12 mouse cellular contexts compared by ENCODE assay signal in the genomic region with DNA sequence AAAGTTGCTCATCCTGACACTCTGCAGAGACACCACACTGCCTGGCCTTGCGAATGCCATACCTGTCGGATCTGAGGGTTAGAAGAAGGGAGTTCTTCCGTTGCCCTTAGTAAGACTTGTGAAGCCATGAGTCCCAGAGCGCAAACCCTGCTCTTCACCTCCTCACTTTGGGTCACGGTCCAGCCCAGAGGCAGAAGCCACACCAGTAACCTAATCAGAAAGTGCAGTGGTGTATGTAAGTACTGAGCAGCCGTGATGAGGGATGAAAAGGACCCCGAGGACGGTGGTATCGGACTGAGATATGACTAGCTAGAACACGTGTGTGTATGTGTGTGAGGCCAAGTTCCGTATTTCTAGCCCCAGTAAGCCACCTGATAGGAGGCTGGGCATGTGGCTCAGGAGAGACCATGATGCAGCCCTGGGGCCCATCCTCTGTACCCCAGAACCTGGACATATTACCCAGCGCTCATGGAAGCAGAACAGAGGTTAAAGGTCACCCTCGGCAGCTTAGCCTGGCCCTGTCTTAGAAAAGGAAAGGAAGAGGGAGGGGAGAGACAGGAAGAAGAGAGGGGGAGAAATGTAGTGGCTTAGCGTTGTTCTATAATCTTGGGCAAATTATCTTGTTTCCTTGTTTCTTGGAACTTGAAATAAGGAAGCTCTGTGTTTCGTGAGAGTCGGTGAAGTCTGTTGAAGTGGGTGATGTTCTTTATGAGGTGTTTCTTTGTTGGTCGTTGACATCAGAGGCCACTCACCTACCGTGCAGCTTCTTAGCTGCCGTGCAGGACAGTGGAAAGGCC. TPM values are rescaled to one million over a fixed set of nuclear protein-coding genes. Genes with fewer than 3 reads are reported as not detected.
DNase-seq lines count a peak whose midpoint lies in the region; ATAC-seq and TF ChIP-seq lines count a peak whose summit lies in the region.
"Had no signal": no experiment of that assay in that cellular context is flagged by ENCODE, and none has a peak within 500 bp of the region (broad histone marks: within the 10 kb centered on the region; RNA-seq: fewer than 3 reads in every experiment).

No protein-coding gene starts in this region.

- H3K4me2 ChIP-seq in forebrain, embryonic 13.5 days = no peak overlapping the region
- no peak overlapping the region for H3K4me2 ChIP-seq in forebrain, embryonic 11.5 days (ENCODE audit: low read depth, low read length, severe bottlenecking)
- no peak overlapping the region; the same call in 1 of the 2 replicates for H3K4me2 ChIP-seq in lung, embryonic 14.5 days
- H3K4me2 ChIP-seq in lung, postnatal 0 days (replicated peaks; ENCODE audit: low read depth, low read length) = no peak overlapping the region
- H3K4me2 ChIP-seq: hindbrain, embryonic 12.5 days; midbrain, embryonic 15.5 days had no signal

- no peak for DNase-seq in forebrain, embryonic 11.5 days (ENCODE audit: low spot score)
- no peak for DNase-seq in lung, embryonic 14.5 days
- no peak for DNase-seq in lung, postnatal 0 days (ENCODE audit: low spot score)
- no peak for DNase-seq in urinary bladder, postnatal 10 days (ENCODE audit: low spot score)
- no peak for DNase-seq in gastrocnemius, adult 18-20 months (ENCODE audit: low spot score)
- DNase-seq: forebrain, postnatal 0 days; left cerebral cortex, postnatal 4 days had no signal

- H3K36me3 ChIP-seq in forebrain, embryonic 13.5 days (ENCODE audit: poor library complexity, severe bottlenecking) = peaks cover 42% of the 10 kb centered on the region
- no peaks in the 10 kb centered on the region; the same call in 1 of the 2 replicates for H3K36me3 ChIP-seq in forebrain, embryonic 11.5 days (ENCODE audit: control insufficient read depth, insufficient read depth, low read length)
- peaks cover 32% of the 10 kb centered on the region for H3K36me3 ChIP-seq in lung, embryonic 14.5 days (ENCODE audit: insufficient read depth)
- peaks cover 3% of the 10 kb centered on the region; the same call in 1 of the 2 replicates for H3K36me3 ChIP-seq in lung, postnatal 0 days (ENCODE audit: insufficient read depth, low read length)
- H3K36me3 ChIP-seq in megakaryocyte, embryonic 14.5 days (replicated peaks; ENCODE audit: low read length) = peaks cover 80% of the 10 kb centered on the region

- TF ChIP-seq EP300 in lung, postnatal 0 days (IDR thresholded peaks at IDR 0.05) = no peak

- ATAC-seq in forebrain, embryonic 13.5 days = no peak
- no peak for ATAC-seq in forebrain, embryonic 11.5 days (replicated peaks; ENCODE audit: low FRiP score)
- ATAC-seq in lung, embryonic 14.5 days (ENCODE audit: insufficient read depth) = no peak
- no peak for ATAC-seq in lung, postnatal 0 days
- ATAC-seq in granulocyte monocyte progenitor cell, adult 5-6 weeks (replicated peaks; ENCODE audit: poor library complexity, severe bottlenecking) = peak; percentile 53
- ATAC-seq: forebrain, postnatal 0 days; midbrain, embryonic 15.5 days had no signal

- 86% methylated on average over 19 of the region's 19 CpGs for WGBS in forebrain, embryonic 13.5 days
- WGBS in forebrain, embryonic 11.5 days = 83% methylated on average over 19 of the region's 19 CpGs
- WGBS in lung, embryonic 14.5 days = 60% methylated on average over 19 of the region's 19 CpGs
- WGBS in lung, postnatal 0 days = 67% methylated on average over 19 of the region's 19 CpGs

- H3K4me1 ChIP-seq in forebrain, embryonic 13.5 days = peaks cover 3% of the 10 kb centered on the region; the same call in 1 of the 2 replicates
- H3K4me1 ChIP-seq in forebrain, embryonic 11.5 days (replicated peaks; ENCODE audit: control insufficient read depth, insufficient read depth, low read length) = no peaks in the 10 kb centered on the region
- H3K4me1 ChIP-seq in lung, embryonic 14.5 days (ENCODE audit: insufficient read depth) = peaks cover 24% of the 10 kb centered on the region
- peaks cover 24% of the 10 kb centered on the region; the same call in 1 of the 2 replicates for H3K4me1 ChIP-seq in lung, postnatal 0 days (ENCODE audit: insufficient read depth, low read depth, low read length)
- peaks cover 83% of the 10 kb centered on the region for H3K4me1 ChIP-seq in megakaryocyte, embryonic 14.5 days

- no peaks in the 10 kb centered on the region for H3K27me3 ChIP-seq in forebrain, embryonic 13.5 days
- H3K27me3 ChIP-seq in forebrain, embryonic 11.5 days (ENCODE audit: control insufficient read depth, insufficient read depth, low read length) = no peaks in the 10 kb centered on the region
- no peaks in the 10 kb centered on the region for H3K27me3 ChIP-seq in lung, embryonic 14.5 days (ENCODE audit: insufficient read depth, low read length)
- no peaks in the 10 kb centered on the region for H3K27me3 ChIP-seq in lung, postnatal 0 days (replicated peaks; ENCODE audit: insufficient read depth, low read length)
- H3K27me3 ChIP-seq in megakaryocyte, embryonic 14.5 days (replicated peaks) = no peaks in the 10 kb centered on the region
- H3K27me3 ChIP-seq: hindbrain, embryonic 12.5 days; midbrain, embryonic 15.5 days had no signal

- H3K9ac ChIP-seq in forebrain, embryonic 13.5 days = 0 out of 2 replicates have a peak overlapping the region, but pooled peaks have one; percentile 5
- no peak overlapping the region for H3K9ac ChIP-seq in forebrain, embryonic 11.5 days (ENCODE audit: low read length)
- H3K9ac ChIP-seq in lung, embryonic 14.5 days = no peak overlapping the region
- H3K9ac ChIP-seq in lung, postnatal 0 days (replicated peaks; ENCODE audit: low read depth) = no peak overlapping the region
- H3K9ac ChIP-seq: forebrain, postnatal 0 days; hindbrain, embryonic 12.5 days; midbrain, embryonic 15.5 days had no signal

- TF ChIP-seq CTCF in lung, embryonic 14.5 days (IDR thresholded peaks at IDR 0.05; ENCODE audit: low read depth) = no peak
- TF ChIP-seq CTCF in lung, postnatal 0 days (IDR thresholded peaks at IDR 0.05) = no peak

- no peak overlapping the region for H3K4me3 ChIP-seq in forebrain, embryonic 13.5 days
- no peak overlapping the region for H3K4me3 ChIP-seq in forebrain, embryonic 11.5 days (ENCODE audit: low read depth, low read length)
- no peak overlapping the region for H3K4me3 ChIP-seq in lung, embryonic 14.5 days (ENCODE audit: low read depth, low read length)
- no peak overlapping the region for H3K4me3 ChIP-seq in lung, postnatal 0 days (ENCODE audit: low read depth, low read length)
- peak overlapping the region; percentile 82 for H3K4me3 ChIP-seq in megakaryocyte, embryonic 14.5 days (replicated peaks)
- H3K4me3 ChIP-seq: hindbrain, embryonic 12.5 days; midbrain, embryonic 15.5 days had no signal

- H3K9me3 ChIP-seq in forebrain, embryonic 13.5 days (replicated peaks) = no peaks in the 10 kb centered on the region
- no peaks in the 10 kb centered on the region for H3K9me3 ChIP-seq in forebrain, embryonic 11.5 days (ENCODE audit: control insufficient read depth, low read length)
- H3K9me3 ChIP-seq in lung, embryonic 14.5 days (ENCODE audit: low read depth, low read length) = no peaks in the 10 kb centered on the region
- no peaks in the 10 kb centered on the region for H3K9me3 ChIP-seq in lung, postnatal 0 days (ENCODE audit: low read length)
- H3K9me3 ChIP-seq in megakaryocyte, embryonic 14.5 days = no peaks in the 10 kb centered on the region
- H3K9me3 ChIP-seq: hindbrain, embryonic 12.5 days; midbrain, embryonic 15.5 days had no signal

- H3K27ac ChIP-seq in forebrain, embryonic 13.5 days = no peak overlapping the region
- no peak overlapping the region for H3K27ac ChIP-seq in forebrain, embryonic 11.5 days (ENCODE audit: low read depth, low read length)
- H3K27ac ChIP-seq in lung, embryonic 14.5 days (ENCODE audit: low read depth) = peak overlapping the region; percentile 96
- H3K27ac ChIP-seq in lung, postnatal 0 days (ENCODE audit: low read length) = no peak overlapping the region
- H3K27ac ChIP-seq: hindbrain, embryonic 12.5 days; midbrain, embryonic 15.5 days had no signal

RNA-seq across cellular contexts. Expression of a gene that starts 43.5 kb away (rescaled TPM):
- polyA plus RNA-seq in forebrain, embryonic 13.5 days (2015; fragmentation: Nextera tagmentation; extraction: Ambion mirVana) = 2.8 and 3.9 TPM in 2 replicates
- polyA plus RNA-seq in forebrain, embryonic 11.5 days (2014; fragmentation: Nextera tagmentation; extraction: Ambion mirVana) = 3.1 and 3.4 TPM in 2 replicates
- polyA plus RNA-seq in lung, embryonic 14.5 days (2014; fragmentation: Nextera tagmentation; extraction: Ambion mirVana) = 3.3 and 3.4 TPM in 2 replicates
- polyA plus RNA-seq in lung, postnatal 0 days (2015; fragmentation: Nextera tagmentation; extraction: Ambion mirVana) = 3.3 and 4.2 TPM in 2 replicates
- total RNA-seq in granulocyte monocyte progenitor cell, adult 5-6 weeks (2014; fragmentation: Nextera tagmentation) = 5.9 and 7.6 TPM in 2 replicates
- total RNA-seq in granulocyte monocyte progenitor cell, adult 5-6 weeks (2017) = 3.4 and 6.4 TPM in 2 replicates
- polyA plus RNA-seq in megakaryocyte, embryonic 14.5 days (2012; ENCODE audit: insufficient read depth, low replicate concordance) = 1.7 and 2.1 TPM in 2 replicates
- 1 to 10 TPM; 4.7 to 5.2 TPM for total RNA-seq in gastrocnemius, adult 18-20 months (2021)

RNA-seq across cellular contexts. Expression of a gene that starts 55.4 kb away (rescaled TPM):
- polyA plus RNA-seq in forebrain, embryonic 13.5 days (2015; fragmentation: Nextera tagmentation; extraction: Ambion mirVana) = 39.0 and 45.4 TPM in 2 replicates
- polyA plus RNA-seq in forebrain, embryonic 11.5 days (2014; fragmentation: Nextera tagmentation; extraction: Ambion mirVana) = 30.5 and 32.1 TPM in 2 replicates
- 22.8 and 26.5 TPM in 2 replicates for polyA plus RNA-seq in lung, embryonic 14.5 days (2014; fragmentation: Nextera tagmentation; extraction: Ambion mirVana)
- 27.6 and 29.6 TPM in 2 replicates for polyA plus RNA-seq in lung, postnatal 0 days (2015; fragmentation: Nextera tagmentation; extraction: Ambion mirVana)
- 30.7 and 49.5 TPM in 2 replicates for total RNA-seq in granulocyte monocyte progenitor cell, adult 5-6 weeks (2014; fragmentation: Nextera tagmentation)
- 6.0 and 11.8 TPM in 2 replicates for total RNA-seq in granulocyte monocyte progenitor cell, adult 5-6 weeks (2017)
- 92.3 and 120 TPM in 2 replicates for polyA plus RNA-seq in megakaryocyte, embryonic 14.5 days (2012; ENCODE audit: insufficient read depth, low replicate concordance)
- 1 to 10 TPM; 6.8 to 8.5 TPM for total RNA-seq in gastrocnemius, adult 18-20 months (2021)
